Mouse (Mus musculus): ENCODE measurements around the gene Rnd2.

DNA sequence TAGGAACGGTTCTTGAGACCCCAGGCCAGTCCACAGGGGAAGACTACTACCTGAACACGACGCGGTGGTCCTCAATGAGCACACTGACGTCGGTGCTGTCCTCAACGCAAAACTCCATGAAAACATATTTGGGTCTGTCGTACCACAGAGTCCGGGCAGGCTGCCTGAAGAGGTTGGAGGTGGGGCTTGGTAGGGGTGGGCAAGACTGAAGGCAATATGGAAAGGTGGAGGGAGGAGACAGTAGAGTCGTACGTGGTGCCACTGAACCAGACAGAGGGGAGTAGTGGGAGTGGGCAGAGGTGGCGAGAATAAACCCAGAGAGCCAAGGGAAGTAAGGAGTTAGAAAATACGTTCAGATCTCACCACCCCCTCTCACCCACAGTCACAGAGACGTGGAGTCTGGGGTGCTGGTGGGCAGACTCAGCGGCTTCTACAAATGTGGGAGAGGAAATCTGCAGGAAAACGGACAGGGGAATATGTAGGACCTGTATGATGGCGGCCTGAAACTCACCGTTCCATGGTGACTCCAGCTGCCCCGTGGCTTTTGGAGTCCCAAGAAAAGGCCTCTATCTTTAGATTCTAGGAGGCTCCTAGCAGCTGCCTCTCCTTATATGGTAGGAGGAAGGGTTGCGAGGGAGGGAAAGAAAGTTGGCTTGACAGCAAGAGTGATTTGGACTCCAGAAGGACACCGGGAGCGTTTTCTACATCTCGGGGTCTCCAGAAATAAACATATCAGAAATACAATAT lies 40.5 kb upstream of the Rnd2 start, which contains the start of gene Gm27029:
- no peak for TF ChIP-seq CTCF (IDR thresholded peaks at IDR 0.05; ENCODE audit: insufficient read depth, low read length)
- TF ChIP-seq POLR2A (IDR thresholded peaks at IDR 0.05; ENCODE audit: borderline replicate concordance, extremely low read depth, low read depth, low read length) = no peak

Data from lung, adult 2 months (tissue).